Mouse (Mus musculus) forebrain, embryonic 15.5 days (tissue): ENCODE data around the gene Sdcbp2. TPM values are rescaled to one million over a fixed set of nuclear protein-coding genes. Genes with fewer than 3 reads are reported as not detected.

Source experiments
- ATAC-seq: fragments of 200-750 bp; cut with Nextera tagmentation; replicated peaks from 2 replicates; pipeline ENCODE4 v1.8.0; 2017; ENCODE audit warnings: mild to moderate bottlenecking, moderate TSS enrichment, moderate library complexity
- H3K27ac ChIP-seq: fragments of 300-500 bp; sonication (generic); replicated peaks from 2 replicates; pipeline ENCODE4 v1.5.1; 2015; ENCODE audit warnings: mild to moderate bottlenecking, inconsistent platforms
- H3K27me3 ChIP-seq: fragments of 300-500 bp; sonication (generic); 2 replicates; pipeline ENCODE4 v1.6.1; 2015; ENCODE audit warnings: inconsistent platforms
- H3K36me3 ChIP-seq: fragments of 300-500 bp; sonication (generic); 2 replicates; pipeline ENCODE4 v1.6.1; 2015; ENCODE audit warnings: mild to moderate bottlenecking, inconsistent platforms
- H3K4me1 ChIP-seq: fragments of 300-500 bp; sonication (generic); 2 replicates; pipeline ENCODE4 v1.6.1; 2015; ENCODE audit warnings: inconsistent platforms
- H3K4me2 ChIP-seq: fragments of 300-500 bp; sonication (generic); replicated peaks from 2 replicates; pipeline ENCODE4 v1.6.1; 2015; ENCODE audit warnings: mild to moderate bottlenecking, inconsistent platforms
- H3K4me3 ChIP-seq: fragments of 300-500 bp; sonication (generic); 2 replicates; pipeline ENCODE4 v1.5.1; 2015; ENCODE audit warnings: mild to moderate bottlenecking, inconsistent platforms
- H3K9ac ChIP-seq: fragments of 300-500 bp; sonication (generic); replicated peaks from 2 replicates; pipeline ENCODE4 v1.6.1; 2015; ENCODE audit warnings: mild to moderate bottlenecking, inconsistent platforms
- H3K9me3 ChIP-seq: fragments of 300-500 bp; sonication (generic); 2 replicates; pipeline ENCODE4 v1.6.1; 2016; ENCODE audit warnings: inconsistent platforms
- WGBS: fragments of 180-500 bp; shearing (Covaris S2); methylation state at CpG from one replicate; pipeline ENCODE4 v1.1.7; 2015; ENCODE audit warnings: mixed read lengths; 5-methylcytosine and 5-hydroxymethylcytosine counted together
- polyA plus RNA-seq: library from polyadenylated mRNA; unstranded; fragments of >200 nt; fragmentation: Nextera tagmentation; extraction: Ambion mirVana; gene quantifications from 2 replicates; pipeline ENCODE4 v1.2.1, GENCODE M21; 2015

The Sdcbp2 gene
- polyA plus RNA-seq, 1 experiment from 2014 or later, result 0.64 TPM

- H3K27me3 ChIP-seq, result no peaks in the 10 kb centered on the region
- H3K4me1 ChIP-seq, result peaks cover 21% of the 10 kb centered on the region
- H3K9ac ChIP-seq, result no peak overlapping the region
- no peak overlapping the region for H3K4me3 ChIP-seq
- H3K4me2 ChIP-seq, result no peak overlapping the region
- no peak for ATAC-seq
- H3K36me3 ChIP-seq, result no peaks in the 10 kb centered on the region
- WGBS, result 57% methylated on average over 9 of the region's 9 CpGs
- no peak overlapping the region; the same call in 1 of the 2 replicates for H3K27ac ChIP-seq
- no peaks in the 10 kb centered on the region for H3K9me3 ChIP-seq
These were observed 63.1 kb downstream of the Sdcbp2 start for GRCm38 (mm10) chr2:151635362-151636014.

- Histone ChIP-seq H3K4me1 (peaks cover 19% of the 10 kb centered on the region), H3K27me3 (no peaks in the 10 kb centered on the region), H3K27ac (no peak overlapping the region), H3K9ac (no peak overlapping the region), H3K36me3 (no peaks in the 10 kb centered on the region), H3K9me3 (no peaks in the 10 kb centered on the region), H3K4me2 (no peak overlapping the region), H3K4me3 (no peak overlapping the region)
- 48% methylated on average over 2 of the region's 2 CpGs for WGBS
- ATAC-seq, result no peak
These were observed 63.6 kb downstream of the Sdcbp2 start for GRCm38 (mm10) chr2:151636015-151636402.

Other genes starting within 250 kb of the Sdcbp2 start
- not detected in 2 replicates for gene 4921509C19Rik, start 96.5 kb upstream of the Sdcbp2 start, polyA plus RNA-seq
- 267 and 273 TPM in 2 replicates for gene Nsfl1c, start 78.4 kb upstream of the Sdcbp2 start, polyA plus RNA-seq
- gene Fkbp1a, start 30.1 kb upstream of the Sdcbp2 start, polyA plus RNA-seq, result 587 and 591 TPM in 2 replicates
- gene Snph, start 60.0 kb downstream of the Sdcbp2 start, polyA plus RNA-seq, result 10.0 and 11.2 TPM in 2 replicates
- 0.10 TPM in 1 of 2 replicates, not detected in the other for gene Rad21l, start 95.9 kb downstream of the Sdcbp2 start, polyA plus RNA-seq
- gene Tmem74b, start 129.4 kb downstream of the Sdcbp2 start, polyA plus RNA-seq, result 24.1 and 24.8 TPM in 2 replicates
- gene Psmf1, start 171.6 kb downstream of the Sdcbp2 start, polyA plus RNA-seq, result 51.5 and 55.1 TPM in 2 replicates